Mouse (Mus musculus): ENCODE data around the gene Cebpe. TPM values are rescaled to one million over a fixed set of nuclear protein-coding genes. Genes with fewer than 3 reads are reported as not detected.

Cebpe gene
- not detected for polyA plus RNA-seq (2017; shearing (Covaris generic))

DNA sequence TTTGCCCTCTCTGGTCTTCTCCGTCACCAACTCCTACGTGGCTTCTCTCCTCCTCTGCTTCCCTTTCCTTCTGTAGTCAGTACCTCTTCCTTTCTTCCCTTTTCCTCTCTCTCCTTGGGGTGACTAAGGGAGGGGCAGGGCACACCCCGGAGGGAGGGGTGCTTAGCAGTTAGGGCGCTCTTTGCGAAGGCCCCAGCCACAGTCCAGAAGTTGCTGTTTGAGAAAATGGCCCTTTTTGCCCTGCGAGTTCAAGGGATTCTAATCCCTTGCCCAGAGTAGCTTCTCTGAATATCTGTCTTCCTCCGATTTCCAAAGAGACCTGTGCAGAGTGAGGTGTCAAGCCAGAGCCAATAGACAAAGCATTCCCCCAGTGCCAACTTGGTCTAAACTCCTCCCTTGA lies at the start of gene Cebpe:
Gene Cebpe (minus strand): TSS at position 101 of the 400 bp plus-strand sequence.

GRCm38 (mm10) chr14:54698733-54699132 lies 13.2 kb downstream of the Cebpe start, which contains the start of gene Gm29776:
Gene Gm29776, minus strand, starts transcription at chr14:54698833.

GRCm38 (mm10) chr14:54686522-54687143 lies 25.3 kb downstream of the Cebpe start, which contains the start of gene Acin1:
Gene Acin1, minus strand, starts transcription at chr14:54686931.

GRCm38 (mm10) chr14:54686063-54686521 lies 25.9 kb downstream of the Cebpe start, which contains the start of gene 1700123O20Rik:
Gene 1700123O20Rik, plus strand, starts transcription at chr14:54686216.

Other genes starting within 250 kb of the Cebpe start
- gene Lrp10, start 248.0 kb downstream of the Cebpe start, polyA plus RNA-seq (2017; shearing (Covaris generic)), result 100 to 1,000 TPM; 364 to 420 TPM
- under 1 TPM; 0.35 to 0.87 TPM for gene Rem2, start 236.1 kb downstream of the Cebpe start, polyA plus RNA-seq (2017; shearing (Covaris generic))
- gene Prmt5, start 194.6 kb downstream of the Cebpe start, polyA plus RNA-seq (2017; shearing (Covaris generic)), result 10 to 100 TPM; 35.4 to 48.8 TPM
- 10 to 100 TPM; 32.7 to 36.5 TPM for gene Haus4, start 157.6 kb downstream of the Cebpe start, polyA plus RNA-seq (2017; shearing (Covaris generic))
- gene Ajuba, start 134.6 kb downstream of the Cebpe start, polyA plus RNA-seq (2017; shearing (Covaris generic)), result under 1 TPM; 0.81 to 0.84 TPM
- gene 4931414P19Rik, start 106.2 kb downstream of the Cebpe start, polyA plus RNA-seq (2017; shearing (Covaris generic)), result 1 to 10 TPM; 1.8 to 1.9 TPM
- gene Psmb5, start 94.2 kb downstream of the Cebpe start, polyA plus RNA-seq (2017; shearing (Covaris generic)), result 100 to 1,000 TPM; 173 to 203 TPM
- gene Psmb11, start 90.7 kb downstream of the Cebpe start, polyA plus RNA-seq (2017; shearing (Covaris generic)), result under 1 TPM; 0.08 to 0.17 TPM
- gene Gm17606, start 71.2 kb downstream of the Cebpe start, polyA plus RNA-seq (2017; shearing (Covaris generic)), result not detected
- 1 to 10 TPM; 1.8 to 1.9 TPM for gene Cdh24, start 70.8 kb downstream of the Cebpe start, polyA plus RNA-seq (2017; shearing (Covaris generic))
- 10 to 100 TPM; 78.9 to 85.7 TPM for gene 1700123O20Rik, start 26.0 kb downstream of the Cebpe start, polyA plus RNA-seq (2017; shearing (Covaris generic))
- gene Acin1, start 25.2 kb downstream of the Cebpe start, polyA plus RNA-seq (2017; shearing (Covaris generic)), result 10 to 100 TPM; 70.4 to 93.8 TPM
- gene Gm29776, start 13.3 kb downstream of the Cebpe start, polyA plus RNA-seq (2017; shearing (Covaris generic)), result 1 to 10 TPM in 1 of 2 experiments, under 1 TPM in 1; 0.06 to 2.6 TPM
- under 1 TPM; 0.14 to 0.76 TPM for gene Slc7a8, start 69.8 kb upstream of the Cebpe start, polyA plus RNA-seq (2017; shearing (Covaris generic))
- gene Rnf212b, start 102.0 kb upstream of the Cebpe start, polyA plus RNA-seq (2017; shearing (Covaris generic)), result not detected
- 10 to 100 TPM; 13.5 to 15.9 TPM for gene Homez, start 158.8 kb upstream of the Cebpe start, polyA plus RNA-seq (2017; shearing (Covaris generic))
- gene Ppp1r3e, start 165.4 kb upstream of the Cebpe start, polyA plus RNA-seq (2017; shearing (Covaris generic)), result 1 to 10 TPM; 2.2 to 4.4 TPM
- gene Bcl2l2, start 171.2 kb upstream of the Cebpe start, polyA plus RNA-seq (2017; shearing (Covaris generic)), result 1 to 10 TPM in 1 of 2 experiments, under 1 TPM in 1; 0.54 to 1.4 TPM
- gene Gm20521, start 171.3 kb upstream of the Cebpe start, polyA plus RNA-seq (2017; shearing (Covaris generic)), result not detected
- gene Pabpn1, start 180.3 kb upstream of the Cebpe start, polyA plus RNA-seq (2017; shearing (Covaris generic)), result 100 to 1,000 TPM; 192 TPM
- gene Slc22a17, start 201.0 kb upstream of the Cebpe start, polyA plus RNA-seq (2017; shearing (Covaris generic)), result 1 to 10 TPM; 1.8 to 8.8 TPM
- under 1 TPM; 0.35 to 0.92 TPM for gene Efs, start 214.0 kb upstream of the Cebpe start, polyA plus RNA-seq (2017; shearing (Covaris generic))
- under 1 TPM; 0.19 to 0.71 TPM for gene Il25, start 220.5 kb upstream of the Cebpe start, polyA plus RNA-seq (2017; shearing (Covaris generic))
- gene Cmtm5, start 224.1 kb upstream of the Cebpe start, polyA plus RNA-seq (2017; shearing (Covaris generic)), result 10 to 100 TPM in 1 of 2 experiments, under 1 TPM in 1; 0.39 to 10.2 TPM

Measured in inflammation-experienced regulatory T-cells (primary cell).